Mouse (Mus musculus): ENCODE measurements around the gene Fbxl17. TPM values are rescaled to one million over a fixed set of nuclear protein-coding genes. Genes with fewer than 3 reads are reported as not detected.

Fbxl17 gene
- polyA plus RNA-seq, 1 experiment, result 5.9 TPM

DNA sequence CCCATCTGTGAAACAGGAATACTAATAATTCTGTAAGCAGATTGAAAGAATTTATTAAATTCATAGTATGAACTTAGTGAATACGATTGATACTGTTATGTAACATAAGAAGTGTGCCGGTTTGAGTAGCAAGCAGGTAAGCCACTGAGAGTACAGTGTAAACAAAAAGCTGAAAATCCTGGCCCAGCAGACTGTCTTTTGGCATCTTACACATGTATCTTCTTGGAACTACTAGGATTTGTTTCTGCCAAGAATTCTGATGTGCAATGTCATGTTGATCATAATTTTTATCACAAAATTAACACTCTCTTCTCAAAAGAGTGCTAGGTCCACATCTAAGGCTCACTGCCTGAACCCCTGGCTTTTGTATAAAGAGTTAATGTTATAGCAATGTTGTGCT, 304.3 kb downstream of the Fbxl17 start:
- Histone ChIP-seq H3K27me3 (ENCODE audit: control insufficient read depth, insufficient read depth, low read length) (no peaks in the 10 kb centered on the region), H3K4me1 (ENCODE audit: control insufficient read depth, insufficient read depth, insufficient read length, low read length) (no peaks in the 10 kb centered on the region), H3K27ac (ENCODE audit: insufficient read depth, low read depth, low read length) (no peak overlapping the region), H3K4me3 (ENCODE audit: low read depth, low read length) (no peak overlapping the region), H3K36me3 (ENCODE audit: control insufficient read depth, insufficient read depth, low read length) (no peaks in the 10 kb centered on the region)
- TF ChIP-seq POLR2A (IDR thresholded peaks at IDR 0.05; ENCODE audit: low read depth, low read length), result no peak
- TF ChIP-seq CTCF (IDR thresholded peaks at IDR 0.05; ENCODE audit: extremely low read depth, insufficient read length, insufficient replicate concordance, low read depth, low read length), result no peak
- 85% methylated on average over 2 of the region's 2 CpGs for WGBS

DNA sequence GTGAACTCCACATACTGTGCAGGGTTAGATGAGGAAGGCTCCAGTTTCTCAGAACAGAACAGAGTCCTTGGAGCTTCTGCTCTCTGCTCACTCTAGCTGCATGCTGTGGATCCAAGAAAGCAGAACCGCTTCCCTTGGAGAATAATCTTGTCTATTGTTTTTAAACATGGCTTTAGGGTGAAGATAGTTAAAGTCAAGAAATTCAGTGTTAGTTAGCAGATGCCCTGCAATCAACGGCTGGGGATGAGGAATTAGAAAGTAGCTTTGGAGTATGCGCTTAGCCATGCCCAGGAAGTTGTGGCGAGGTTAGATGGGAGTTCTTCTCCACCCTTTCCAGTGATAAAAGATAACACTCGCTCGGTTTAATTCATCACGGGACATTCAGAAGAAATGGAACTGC, 306.6 kb downstream of the Fbxl17 start:
- TF ChIP-seq POLR2A (IDR thresholded peaks at IDR 0.05; ENCODE audit: low read depth, low read length), result no peak
- no peak for TF ChIP-seq CTCF (IDR thresholded peaks at IDR 0.05; ENCODE audit: extremely low read depth, insufficient read length, insufficient replicate concordance, low read depth, low read length)
- Histone ChIP-seq H3K27ac (ENCODE audit: insufficient read depth, low read depth, low read length) (no peak overlapping the region), H3K27me3 (ENCODE audit: control insufficient read depth, insufficient read depth, low read length) (no peaks in the 10 kb centered on the region), H3K4me3 (ENCODE audit: low read depth, low read length) (no peak overlapping the region), H3K4me1 (ENCODE audit: control insufficient read depth, insufficient read depth, insufficient read length, low read length) (no peaks in the 10 kb centered on the region), H3K36me3 (ENCODE audit: control insufficient read depth, insufficient read depth, low read length) (no peaks in the 10 kb centered on the region)
- 65% methylated on average over 7 of the region's 7 CpGs for WGBS

DNA sequence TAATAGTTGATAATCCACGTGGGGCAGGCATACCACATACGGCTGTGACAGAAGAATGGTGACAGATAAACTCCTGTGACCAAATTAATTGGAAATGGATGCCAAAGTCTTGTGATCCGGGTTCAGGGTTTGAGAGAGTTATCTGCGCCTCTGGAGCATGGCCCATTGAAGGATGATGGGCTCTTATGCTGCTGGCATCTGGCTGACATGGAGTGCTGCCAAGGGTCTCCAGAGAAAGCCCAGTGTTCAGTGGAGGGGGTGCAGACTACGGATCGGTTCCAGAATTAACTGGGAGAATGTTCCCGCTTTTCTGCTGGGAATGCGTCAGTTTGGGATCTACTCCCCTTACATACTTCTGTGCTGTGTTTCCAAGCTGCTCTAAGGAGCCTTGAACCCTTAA, 308.5 kb downstream of the Fbxl17 start:
- no peak overlapping the region for H3K27ac ChIP-seq (ENCODE audit: insufficient read depth, low read depth, low read length)
- no peak for TF ChIP-seq POLR2A (IDR thresholded peaks at IDR 0.05; ENCODE audit: low read depth, low read length)
- no peak for TF ChIP-seq CTCF (IDR thresholded peaks at IDR 0.05; ENCODE audit: extremely low read depth, insufficient read length, insufficient replicate concordance, low read depth, low read length)
- no peaks in the 10 kb centered on the region for H3K27me3 ChIP-seq (ENCODE audit: control insufficient read depth, insufficient read depth, low read length)
- H3K4me1 ChIP-seq (ENCODE audit: control insufficient read depth, insufficient read depth, insufficient read length, low read length), result no peaks in the 10 kb centered on the region
- H3K36me3 ChIP-seq (ENCODE audit: control insufficient read depth, insufficient read depth, low read length), result no peaks in the 10 kb centered on the region
- H3K4me3 ChIP-seq (ENCODE audit: low read depth, low read length), result no peak overlapping the region
- 84% methylated on average over 8 of the region's 8 CpGs for WGBS

DNA sequence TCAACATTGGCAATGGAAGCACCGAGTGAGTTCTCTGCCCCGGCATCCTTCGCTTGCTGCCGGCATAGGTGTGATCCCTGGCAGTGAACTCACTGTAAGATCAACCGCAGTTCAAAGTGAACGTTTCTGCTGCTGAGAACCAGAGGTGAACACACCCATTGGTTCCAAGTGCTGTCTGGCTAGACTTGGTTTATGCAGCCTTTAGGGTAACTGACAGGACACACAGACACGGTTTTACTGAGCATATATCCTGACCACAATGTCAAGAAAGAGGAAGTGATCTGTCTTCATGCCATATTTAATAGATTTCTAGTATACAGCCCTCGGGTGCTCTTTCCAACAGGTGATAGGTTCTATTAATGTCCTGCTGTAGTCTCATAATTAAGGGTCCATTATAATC, 310.5 kb downstream of the Fbxl17 start:
- Histone ChIP-seq H3K4me3 (ENCODE audit: low read depth, low read length) (no peak overlapping the region), H3K4me1 (ENCODE audit: control insufficient read depth, insufficient read depth, insufficient read length, low read length) (no peaks in the 10 kb centered on the region), H3K27me3 (ENCODE audit: control insufficient read depth, insufficient read depth, low read length) (no peaks in the 10 kb centered on the region), H3K27ac (ENCODE audit: insufficient read depth, low read depth, low read length) (no peak overlapping the region), H3K36me3 (ENCODE audit: control insufficient read depth, insufficient read depth, low read length) (no peaks in the 10 kb centered on the region)
- TF ChIP-seq POLR2A (IDR thresholded peaks at IDR 0.05; ENCODE audit: low read depth, low read length) (no peak), CTCF (IDR thresholded peaks at IDR 0.05; ENCODE audit: extremely low read depth, insufficient read length, insufficient replicate concordance, low read depth, low read length) (no peak)
- 77% methylated on average over 8 of the region's 8 CpGs for WGBS

DNA sequence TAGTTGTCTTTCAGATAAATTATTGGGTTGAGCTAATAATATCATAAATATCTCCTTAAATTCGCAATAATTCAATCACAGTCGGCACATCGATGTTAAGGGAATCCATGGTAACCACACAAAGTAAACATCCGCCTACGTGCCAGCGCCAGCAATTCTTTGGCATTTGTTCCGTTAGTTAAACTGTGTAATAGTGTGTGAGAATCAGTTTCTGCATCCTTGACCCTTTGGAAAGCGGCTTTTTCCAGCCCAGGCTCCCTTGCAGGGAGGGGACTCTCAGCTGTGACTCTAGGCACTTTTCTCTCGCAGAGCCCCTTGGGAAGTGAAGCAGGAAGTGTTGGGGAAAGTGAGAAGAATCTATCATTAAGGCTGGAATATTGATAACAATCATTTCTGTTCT, 314.3 kb downstream of the Fbxl17 start:
- Histone ChIP-seq H3K27ac (ENCODE audit: insufficient read depth, low read depth, low read length) (no peak overlapping the region), H3K4me1 (ENCODE audit: control insufficient read depth, insufficient read depth, insufficient read length, low read length) (peaks cover 7% of the 10 kb centered on the region), H3K27me3 (ENCODE audit: control insufficient read depth, insufficient read depth, low read length) (no peaks in the 10 kb centered on the region), H3K36me3 (ENCODE audit: control insufficient read depth, insufficient read depth, low read length) (no peaks in the 10 kb centered on the region), H3K4me3 (ENCODE audit: low read depth, low read length) (no peak overlapping the region)
- TF ChIP-seq POLR2A (IDR thresholded peaks at IDR 0.05; ENCODE audit: low read depth, low read length) (no peak), CTCF (IDR thresholded peaks at IDR 0.05; ENCODE audit: extremely low read depth, insufficient read length, insufficient replicate concordance, low read depth, low read length) (no peak)
- 55% methylated on average over 9 of the region's 9 CpGs for WGBS

DNA sequence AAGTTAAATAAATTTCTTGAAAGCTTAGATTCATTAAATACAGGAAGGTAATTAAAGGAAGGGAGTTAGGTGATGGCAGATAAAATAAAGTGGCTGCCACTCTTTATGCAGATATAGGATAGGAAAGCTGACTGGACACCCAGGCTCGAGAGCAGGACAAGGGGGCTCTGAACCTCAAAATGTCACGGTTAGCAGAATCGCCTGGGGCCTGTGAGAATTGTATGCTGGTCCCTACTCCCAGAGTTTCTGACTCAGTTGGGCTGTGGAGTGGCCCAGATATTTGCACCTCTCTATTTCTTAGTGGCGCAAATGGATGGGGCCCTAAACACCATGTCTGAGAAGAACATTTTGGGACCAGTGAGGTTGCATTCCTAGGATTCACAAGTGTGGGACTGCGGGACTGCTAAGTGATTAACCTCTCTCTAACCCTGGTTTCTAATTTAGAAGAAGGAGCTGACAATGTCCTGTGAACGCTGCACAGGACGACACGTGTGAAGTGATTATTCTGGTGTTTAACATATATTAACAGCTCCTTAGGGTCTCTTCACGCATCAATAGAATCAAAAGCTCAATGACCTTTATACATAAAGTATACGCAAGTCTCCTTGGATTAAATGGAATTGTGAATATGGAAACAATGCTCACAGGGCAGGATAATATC, 314.8 kb downstream of the Fbxl17 start:
- Histone ChIP-seq H3K4me3 (ENCODE audit: low read depth, low read length) (no peak overlapping the region), H3K36me3 (ENCODE audit: control insufficient read depth, insufficient read depth, low read length) (no peaks in the 10 kb centered on the region), H3K4me1 (ENCODE audit: control insufficient read depth, insufficient read depth, insufficient read length, low read length) (peaks cover 9% of the 10 kb centered on the region), H3K27ac (ENCODE audit: insufficient read depth, low read depth, low read length) (no peak overlapping the region), H3K27me3 (ENCODE audit: control insufficient read depth, insufficient read depth, low read length) (no peaks in the 10 kb centered on the region)
- WGBS, result 91% methylated on average over 10 of the region's 10 CpGs
- no peak for TF ChIP-seq POLR2A (IDR thresholded peaks at IDR 0.05; ENCODE audit: low read depth, low read length)
- no peak for TF ChIP-seq CTCF (IDR thresholded peaks at IDR 0.05; ENCODE audit: extremely low read depth, insufficient read length, insufficient replicate concordance, low read depth, low read length)

DNA sequence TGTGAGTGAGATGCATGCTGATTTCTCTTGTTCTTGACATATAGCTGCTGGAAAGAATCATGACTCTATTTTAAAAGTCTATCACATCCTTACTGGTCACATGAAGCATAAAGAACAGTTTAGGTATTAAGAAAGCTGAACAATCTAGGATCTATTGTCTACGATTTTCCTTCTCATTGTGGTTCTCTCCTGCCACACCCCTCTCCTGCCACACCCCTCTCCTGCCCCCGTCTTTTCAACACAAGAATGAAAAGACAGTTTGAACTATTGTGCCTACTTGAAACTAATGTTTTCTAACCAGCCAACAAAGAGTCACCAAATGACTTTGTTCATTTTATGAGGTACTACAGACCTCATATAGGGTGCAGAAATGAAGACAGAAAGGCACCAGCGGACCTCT, 316.4 kb downstream of the Fbxl17 start:
- Histone ChIP-seq H3K27ac (ENCODE audit: insufficient read depth, low read depth, low read length) (no peak overlapping the region), H3K4me1 (ENCODE audit: control insufficient read depth, insufficient read depth, insufficient read length, low read length) (peaks cover 17% of the 10 kb centered on the region), H3K4me3 (ENCODE audit: low read depth, low read length) (no peak overlapping the region), H3K27me3 (ENCODE audit: control insufficient read depth, insufficient read depth, low read length) (no peaks in the 10 kb centered on the region), H3K36me3 (ENCODE audit: control insufficient read depth, insufficient read depth, low read length) (no peaks in the 10 kb centered on the region)
- 76% methylated on average over 3 of the region's 3 CpGs for WGBS
- TF ChIP-seq CTCF (IDR thresholded peaks at IDR 0.05; ENCODE audit: extremely low read depth, insufficient read length, insufficient replicate concordance, low read depth, low read length), result no peak
- TF ChIP-seq POLR2A (IDR thresholded peaks at IDR 0.05; ENCODE audit: low read depth, low read length), result no peak

Measured in small intestine, adult 2 months (tissue).